Mouse (Mus musculus): Measurements from ENCODE around the gene Tex11.
"Not testable (repeated sequence)": the region's sequence is repeated elsewhere in the genome, so short reads cannot be mapped to it uniquely, and the experiment has no call there.

Gene Tex11

DNA sequence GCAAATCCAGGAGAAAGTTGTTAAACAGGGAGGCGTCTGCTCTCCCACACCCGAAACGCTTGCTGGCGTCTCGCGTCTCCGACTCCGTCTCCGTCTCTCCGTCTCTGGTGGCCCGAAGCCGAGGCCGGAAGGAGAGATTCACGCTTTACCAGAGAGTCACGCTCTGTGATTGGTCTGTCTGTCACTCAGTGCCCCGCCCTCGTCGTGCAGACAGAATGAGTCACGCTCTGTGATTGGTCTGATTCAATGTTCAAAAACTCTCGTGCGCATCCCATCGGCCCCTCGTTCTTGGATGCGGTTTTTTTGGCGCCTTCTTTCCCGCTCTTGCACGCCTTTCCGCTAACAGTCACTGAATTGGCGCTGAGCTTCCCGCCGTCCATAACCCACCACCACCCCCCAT, at the start of gene Tex11:
TSS of gene Tex11 (minus strand) at position 127 of the 400 bp plus-strand sequence.
- no peak for DNase-seq (ENCODE audit: low spot score in 2 of 2)

DNA sequence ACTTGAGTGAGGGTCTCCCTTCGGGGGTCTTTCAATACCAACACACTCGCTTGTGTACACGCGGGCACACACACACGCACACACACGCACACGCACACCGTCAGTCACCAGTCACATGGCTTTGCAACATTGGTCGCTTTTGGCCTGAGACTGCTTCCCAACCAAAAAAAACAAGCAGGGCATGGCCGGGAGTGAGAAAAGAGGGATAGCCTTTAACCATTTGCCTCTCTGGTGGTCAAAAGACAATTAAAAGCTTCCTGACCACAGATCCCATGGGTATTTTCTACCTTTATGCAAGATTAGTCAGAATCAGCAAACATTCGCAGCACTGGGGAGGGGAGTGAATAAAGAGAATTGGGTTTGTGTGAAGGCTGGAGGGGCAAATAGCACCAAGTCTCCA, 26.5 kb upstream of the Tex11 start, which contains the start of gene Slc7a3:
TSS of gene Slc7a3 (minus strand) at position 101 of the 400 bp plus-strand sequence.
- no peak for DNase-seq (ENCODE audit: low spot score in 2 of 2)

DNA sequence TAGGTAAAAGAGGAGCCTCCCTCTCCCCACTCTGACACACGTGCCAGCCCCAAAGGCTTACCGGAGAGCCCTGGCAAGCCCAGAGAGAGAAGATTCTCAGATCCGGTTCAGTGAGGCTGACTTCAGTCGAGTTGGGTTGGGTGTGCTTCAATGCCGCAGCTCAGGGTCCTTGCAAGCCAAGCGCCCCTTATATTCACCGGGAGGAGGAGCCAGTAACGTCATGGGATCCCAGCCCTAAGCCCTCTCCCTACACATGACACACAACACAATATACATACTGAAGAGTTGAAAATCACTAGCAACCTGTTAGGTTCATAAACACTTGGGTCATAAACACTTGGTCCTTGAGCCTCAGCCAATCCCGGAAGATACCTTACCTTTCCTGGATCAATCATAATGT, 25.7 kb upstream of the Tex11 start:
- DNase-seq (ENCODE audit: low spot score in 2 of 2), result not testable (repeated sequence)

DNA sequence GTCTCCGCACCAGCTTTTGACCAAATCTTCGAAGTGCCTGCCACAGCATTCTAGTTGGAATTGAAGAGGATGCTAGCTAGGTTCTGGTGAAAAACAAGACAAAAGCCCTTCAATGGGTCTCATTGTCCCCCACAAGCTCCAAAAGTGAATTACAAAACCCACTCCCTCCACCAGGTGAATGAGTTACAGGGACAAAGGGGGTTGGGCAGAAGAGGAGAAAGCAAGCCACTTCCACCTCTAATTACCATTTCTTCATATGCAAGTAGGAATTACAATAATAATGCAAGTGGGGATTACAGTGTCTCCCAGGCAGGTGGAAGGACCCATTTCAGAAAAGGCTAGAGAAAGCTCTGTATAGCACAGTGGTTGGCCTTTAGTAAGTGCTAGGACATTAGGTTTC, 24.7 kb upstream of the Tex11 start:
- DNase-seq (ENCODE audit: low spot score in 2 of 2), result no peak

DNA sequence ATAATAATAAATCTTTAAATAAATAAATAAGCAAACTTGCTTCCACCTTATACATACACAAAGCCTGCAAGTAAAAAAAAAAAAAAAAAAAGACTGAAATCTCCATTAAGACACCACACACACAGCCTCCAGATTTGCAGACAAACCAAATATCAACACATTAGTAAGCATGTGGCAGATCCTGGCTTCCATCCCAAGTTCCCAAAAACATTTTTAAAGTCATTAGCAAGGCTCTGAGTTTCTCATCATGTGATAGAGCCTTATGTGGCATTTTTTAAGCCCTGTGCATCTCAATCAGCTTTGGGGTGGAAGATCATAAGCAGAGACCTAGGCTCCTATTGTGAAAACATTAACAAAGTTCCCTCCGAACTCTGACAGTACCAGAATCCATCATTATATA, 5.8 kb upstream of the Tex11 start:
- DNase-seq (ENCODE audit: low spot score in 2 of 2), result no peak

DNA sequence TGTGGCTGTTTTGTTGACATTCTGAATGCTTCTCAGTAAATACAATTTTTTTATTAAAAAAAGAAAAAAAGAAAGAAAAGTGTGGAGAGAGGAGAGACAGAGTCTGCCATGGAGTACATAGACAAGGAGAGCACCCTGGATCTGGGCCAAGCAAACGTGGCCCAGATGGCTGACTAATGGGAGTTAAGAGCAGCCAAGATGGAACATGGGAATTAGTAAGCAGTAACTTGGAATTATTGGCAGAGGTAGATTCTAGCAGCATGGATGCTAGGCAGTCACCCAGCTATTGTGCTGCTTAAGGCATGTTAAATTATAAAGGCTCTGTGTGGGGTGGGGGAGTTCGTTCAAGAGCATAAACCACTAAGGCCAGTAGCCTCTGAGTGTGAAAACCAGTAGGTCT, 4.0 kb upstream of the Tex11 start:
- no peak for DNase-seq (ENCODE audit: low spot score in 2 of 2)

DNA sequence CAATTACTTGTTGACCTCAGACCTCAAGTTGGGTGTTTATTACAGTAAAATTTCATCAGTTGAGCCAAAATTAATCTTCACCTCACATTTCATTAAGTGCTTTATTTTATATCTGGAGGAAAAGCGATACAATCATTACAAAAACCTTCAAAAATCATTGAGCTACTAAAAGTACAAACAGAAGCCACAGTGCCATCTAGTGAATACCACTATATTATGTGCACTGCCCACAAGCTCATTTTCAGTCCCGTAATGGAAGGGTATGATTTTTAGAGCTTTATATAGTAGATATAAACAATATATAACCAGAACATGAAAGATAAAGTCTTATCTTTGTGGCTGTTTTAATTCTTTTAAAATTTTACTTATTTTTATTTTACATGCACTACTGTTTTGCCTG, 115.8 kb downstream of the Tex11 start:
- no peak for DNase-seq (ENCODE audit: low spot score in 2 of 2)

DNA sequence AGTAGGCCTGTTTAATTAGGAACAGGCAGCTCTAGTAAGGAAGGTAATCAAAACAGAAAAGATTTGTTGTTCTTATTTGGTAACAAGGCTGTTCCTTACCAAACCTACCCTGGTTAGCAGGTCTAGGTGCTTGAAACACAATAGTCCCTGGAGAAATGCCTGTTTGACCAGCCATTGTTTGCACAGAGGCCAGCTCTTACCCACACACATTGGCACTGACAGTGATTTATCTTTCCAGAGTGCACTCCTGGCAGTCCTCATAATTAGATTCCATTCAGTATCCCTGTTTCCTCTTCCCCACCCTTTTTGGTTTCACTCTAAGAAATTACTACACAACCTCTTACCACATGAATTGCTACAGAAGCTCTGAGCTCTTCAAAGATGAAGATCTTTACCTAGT, 220.3 kb downstream of the Tex11 start:
- no peak for DNase-seq (ENCODE audit: low spot score in 2 of 2)

DNA sequence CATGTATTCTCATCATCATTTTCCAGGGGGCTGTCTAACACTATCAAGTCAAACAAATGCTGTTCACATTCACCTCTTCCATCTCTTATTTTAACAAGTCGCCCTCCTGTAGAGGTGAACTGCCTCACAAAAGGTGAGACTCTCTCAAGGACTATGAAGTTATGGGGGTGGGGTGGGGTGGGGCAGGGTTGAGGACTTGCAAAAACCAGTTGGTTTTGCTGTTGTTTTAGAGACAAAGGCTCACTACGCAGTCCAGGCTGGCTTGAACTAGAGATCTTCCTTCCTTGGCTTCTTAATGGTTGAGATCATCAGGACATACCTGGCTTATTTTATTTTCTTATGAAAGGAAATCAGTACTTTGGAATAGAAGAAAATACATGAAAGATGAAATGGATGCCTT, 226.7 kb downstream of the Tex11 start:
- DNase-seq (ENCODE audit: low spot score in 2 of 2), result no peak

DNA sequence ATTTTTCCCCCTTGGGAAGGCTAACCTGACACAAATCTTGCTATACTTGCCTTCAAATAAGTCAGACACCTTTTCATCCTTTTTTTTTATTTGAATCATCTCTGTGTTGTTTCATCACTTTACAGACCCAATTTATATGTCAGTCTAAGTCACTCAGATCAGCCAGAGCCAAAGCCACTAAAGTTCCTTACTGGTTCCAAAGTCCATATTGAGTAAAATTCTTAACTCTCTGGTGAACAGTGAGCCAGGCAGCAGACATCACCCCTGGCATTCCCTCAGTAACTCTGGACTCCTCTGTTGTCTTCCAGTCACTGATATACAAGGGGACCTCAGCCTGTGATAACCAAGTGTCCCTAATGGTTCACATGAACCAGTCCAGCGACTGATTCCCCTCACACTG, 233.9 kb downstream of the Tex11 start:
- no peak for DNase-seq (ENCODE audit: low spot score in 2 of 2)

DNA sequence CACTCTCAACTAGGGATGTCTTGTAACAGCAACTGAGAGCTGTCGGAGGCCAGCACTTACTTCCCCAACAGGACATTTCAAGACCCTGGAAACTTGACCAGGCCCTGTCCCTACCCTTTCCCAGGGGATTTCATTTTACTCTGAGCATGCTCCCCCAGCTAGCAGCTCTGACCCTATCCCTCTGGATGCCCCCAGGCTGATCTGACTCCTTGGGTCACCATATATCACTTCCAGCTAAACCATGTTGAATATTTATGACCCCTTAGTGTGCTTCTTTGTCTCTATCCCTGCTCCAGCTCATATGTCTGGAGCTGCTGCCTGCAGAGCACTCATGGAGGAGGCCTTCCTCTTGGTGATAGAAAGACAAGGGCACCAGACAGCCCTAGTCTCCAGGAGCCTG, 238.3 kb downstream of the Tex11 start:
- DNase-seq (ENCODE audit: low spot score in 2 of 2), result no peak

DNA sequence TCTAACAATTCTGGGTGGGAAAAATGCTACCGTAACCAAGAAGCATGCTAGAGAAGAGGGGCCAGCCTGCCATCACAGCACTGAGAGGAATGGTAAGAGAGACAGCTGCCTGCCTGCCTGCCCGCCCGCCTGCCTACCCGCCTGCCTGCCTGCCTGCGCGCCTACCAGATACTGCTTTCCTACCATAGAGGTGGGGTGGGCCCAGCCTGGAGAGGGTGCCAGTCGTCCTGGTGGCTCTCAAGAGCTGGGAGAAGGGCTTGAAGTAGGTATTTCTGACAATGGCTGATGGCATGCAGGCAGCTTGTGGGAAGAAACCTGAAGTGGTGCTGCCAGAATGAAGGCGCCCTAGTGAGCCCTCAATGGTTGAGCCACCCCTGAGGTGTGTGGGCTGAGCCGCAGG, 240.8 kb downstream of the Tex11 start:
- DNase-seq (ENCODE audit: low spot score in 2 of 2), result no peak

DNA sequence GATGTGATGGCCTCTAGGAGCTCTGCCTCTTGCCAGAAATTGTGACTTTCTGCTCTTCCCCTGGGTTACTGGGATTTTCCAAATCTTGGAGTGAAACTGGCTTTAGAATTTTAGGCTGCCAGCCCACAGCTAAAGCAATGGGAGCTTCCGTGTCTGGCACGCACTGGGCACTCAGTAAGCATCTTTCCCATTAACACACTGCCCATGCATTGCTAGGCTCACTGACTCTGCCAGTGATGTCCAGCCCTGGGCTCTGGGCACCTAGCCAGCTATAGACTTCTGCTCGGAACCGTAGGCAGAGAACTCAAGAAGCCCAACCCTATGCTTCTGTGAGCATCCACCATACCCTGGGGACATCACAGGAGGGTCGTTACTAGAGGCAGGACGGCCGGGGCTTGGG, 243.7 kb downstream of the Tex11 start:
- DNase-seq (ENCODE audit: low spot score in 2 of 2), result no peak

DNA sequence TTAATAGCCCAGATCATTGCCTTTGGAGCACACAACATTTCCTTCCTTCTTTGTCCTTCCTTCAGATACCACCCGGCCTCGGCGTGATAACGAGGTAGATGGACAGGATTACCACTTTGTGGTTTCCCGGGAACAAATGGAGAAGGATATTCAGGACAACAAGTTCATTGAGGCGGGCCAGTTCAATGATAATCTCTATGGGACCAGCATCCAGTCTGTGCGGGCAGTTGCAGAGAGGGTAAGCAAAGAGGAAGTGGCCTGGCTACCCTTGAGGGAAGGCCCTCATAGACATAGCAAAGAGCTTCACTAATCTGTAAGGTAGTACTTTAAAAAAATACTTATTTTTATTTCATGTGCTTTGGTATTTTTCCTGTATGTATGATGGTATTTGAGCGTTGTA, 245.3 kb downstream of the Tex11 start:
- DNase-seq (ENCODE audit: low spot score in 2 of 2), result no peak

DNA sequence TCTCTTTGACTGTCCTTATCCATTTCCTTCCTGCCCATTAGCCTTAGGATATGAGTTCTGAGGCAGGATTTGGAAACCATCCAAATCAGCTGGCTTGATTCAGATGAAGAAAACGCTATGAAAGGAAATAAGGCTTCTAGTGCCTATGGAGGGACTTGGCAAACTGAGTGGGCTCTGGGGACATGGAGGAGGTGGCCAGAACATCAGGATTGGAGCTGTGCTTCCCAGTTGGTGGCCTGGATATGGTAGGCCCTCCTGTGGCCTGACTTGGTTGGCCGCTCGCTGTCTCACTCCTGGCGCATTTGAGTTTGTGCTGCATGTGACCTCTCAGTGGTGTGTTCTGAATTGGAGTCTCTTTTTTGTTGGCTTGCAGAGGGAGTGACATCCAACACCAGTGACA, 248.3 kb downstream of the Tex11 start:
- no peak for DNase-seq (ENCODE audit: low spot score in 2 of 2)

DNA sequence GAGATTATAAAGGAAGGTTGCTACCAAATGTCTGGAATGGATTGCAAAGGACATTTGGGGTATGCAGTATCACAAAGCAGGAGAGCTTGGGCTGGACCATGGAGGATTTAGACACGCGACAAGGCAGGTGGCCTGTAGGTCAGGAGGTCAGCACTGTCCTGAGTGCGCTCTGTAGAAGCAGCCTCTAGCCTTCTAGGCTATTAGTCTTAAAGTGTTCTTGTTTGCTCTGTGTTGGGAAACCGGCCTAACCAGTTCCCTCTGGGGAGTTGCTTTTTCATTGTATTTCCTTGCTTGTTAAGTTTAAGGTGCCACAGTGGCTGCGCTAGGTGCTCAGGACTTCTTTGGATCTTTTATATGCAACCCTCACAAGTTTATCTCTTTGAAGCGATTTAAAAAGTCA, 257.4 kb downstream of the Tex11 start:
- DNase-seq (ENCODE audit: low spot score in 2 of 2), result no peak

DNA sequence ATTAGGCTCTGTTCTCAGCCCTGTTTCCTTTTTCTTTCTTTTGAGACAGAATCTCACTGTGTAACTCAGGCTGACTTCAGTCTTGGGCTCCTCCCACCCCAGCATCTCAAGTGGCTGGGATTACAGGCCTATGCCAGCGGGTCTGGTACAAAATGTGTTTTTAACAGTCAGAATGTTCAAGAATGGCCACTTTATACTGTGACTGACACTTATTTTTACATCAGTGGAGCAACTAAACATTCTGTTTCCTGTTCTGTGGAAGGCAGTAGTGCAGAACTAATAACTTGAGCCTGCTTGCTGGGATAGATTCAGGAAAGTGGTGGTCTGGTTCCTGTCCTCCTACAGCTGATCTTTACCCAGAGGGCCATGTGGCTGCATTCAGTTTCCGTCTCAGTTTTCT, 258.8 kb downstream of the Tex11 start:
- no peak for DNase-seq (ENCODE audit: low spot score in 2 of 2)

DNA sequence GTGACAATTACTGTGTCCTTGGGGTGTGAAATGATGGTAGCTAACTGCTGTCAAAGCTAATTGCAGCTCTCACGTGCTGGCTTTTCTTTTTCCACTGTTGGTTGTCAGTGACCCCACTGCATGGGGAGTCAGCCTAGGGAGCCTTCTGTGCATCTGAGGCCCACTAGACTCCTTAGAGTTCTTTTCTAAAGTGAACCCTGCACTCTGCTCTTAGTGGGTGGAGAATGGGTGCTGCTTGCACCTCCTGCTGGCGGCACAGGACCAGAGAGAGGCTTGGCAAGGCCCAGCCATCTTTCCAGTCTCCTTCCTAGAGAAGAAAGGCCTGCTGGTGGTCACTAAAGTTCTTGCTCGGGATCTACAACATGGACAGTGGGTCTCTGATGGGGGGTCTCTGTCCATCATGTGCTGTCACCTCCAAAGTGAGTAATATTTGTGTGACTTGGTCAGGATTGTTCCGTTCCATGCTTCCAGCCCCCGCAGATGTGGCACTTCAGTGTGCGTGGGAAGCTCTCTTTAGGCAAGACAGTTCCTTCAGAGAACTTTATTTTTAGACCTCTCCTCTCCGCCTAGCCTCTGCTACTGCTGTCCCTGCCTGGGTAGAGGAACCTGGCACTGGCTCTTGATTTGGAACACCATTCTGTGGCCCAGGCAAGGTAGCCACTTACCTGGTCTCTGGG, 261.5 kb downstream of the Tex11 start:
- DNase-seq (ENCODE audit: low spot score in 2 of 2), result peak; percentile 63 to 67

DNA sequence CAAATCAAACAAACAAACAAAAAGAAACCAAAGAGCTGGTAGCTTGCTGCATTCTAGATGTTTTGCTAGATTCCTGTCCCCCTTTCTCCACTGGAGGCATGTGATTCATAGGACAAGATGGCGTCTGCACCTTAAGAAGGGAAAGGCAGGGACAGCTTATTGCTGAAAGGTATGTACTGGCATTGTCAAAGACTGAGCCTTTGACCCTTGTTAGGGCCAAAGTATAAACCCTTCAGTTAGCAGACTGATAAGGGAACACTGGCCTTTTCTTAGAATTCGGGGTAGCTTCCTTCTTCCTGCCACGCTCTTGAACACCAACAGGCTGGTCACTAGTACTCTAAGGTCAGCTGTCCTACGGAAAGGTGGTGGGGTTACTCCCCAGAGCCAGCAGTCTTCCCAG, 262.1 kb downstream of the Tex11 start:
- no peak for DNase-seq (ENCODE audit: low spot score in 2 of 2)

DNA sequence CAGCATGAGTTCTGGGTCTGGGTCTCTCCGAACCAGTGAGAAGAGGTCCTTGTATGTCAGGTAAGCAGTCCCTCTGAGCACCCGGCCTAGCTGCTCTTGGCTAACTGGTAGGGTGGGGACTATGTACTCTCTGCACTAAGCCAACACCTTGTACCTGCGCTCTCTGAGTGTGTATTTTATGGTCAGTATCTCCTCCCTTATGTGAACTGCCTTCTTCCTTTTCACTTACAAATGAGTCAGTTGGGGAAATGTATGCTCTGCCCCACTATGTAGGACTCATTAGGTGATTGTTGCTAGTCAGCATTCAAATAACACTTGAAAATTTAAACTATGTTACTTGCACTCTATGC, 262.8 kb downstream of the Tex11 start:
- DNase-seq (ENCODE audit: low spot score in 2 of 2), result no peak

DNA sequence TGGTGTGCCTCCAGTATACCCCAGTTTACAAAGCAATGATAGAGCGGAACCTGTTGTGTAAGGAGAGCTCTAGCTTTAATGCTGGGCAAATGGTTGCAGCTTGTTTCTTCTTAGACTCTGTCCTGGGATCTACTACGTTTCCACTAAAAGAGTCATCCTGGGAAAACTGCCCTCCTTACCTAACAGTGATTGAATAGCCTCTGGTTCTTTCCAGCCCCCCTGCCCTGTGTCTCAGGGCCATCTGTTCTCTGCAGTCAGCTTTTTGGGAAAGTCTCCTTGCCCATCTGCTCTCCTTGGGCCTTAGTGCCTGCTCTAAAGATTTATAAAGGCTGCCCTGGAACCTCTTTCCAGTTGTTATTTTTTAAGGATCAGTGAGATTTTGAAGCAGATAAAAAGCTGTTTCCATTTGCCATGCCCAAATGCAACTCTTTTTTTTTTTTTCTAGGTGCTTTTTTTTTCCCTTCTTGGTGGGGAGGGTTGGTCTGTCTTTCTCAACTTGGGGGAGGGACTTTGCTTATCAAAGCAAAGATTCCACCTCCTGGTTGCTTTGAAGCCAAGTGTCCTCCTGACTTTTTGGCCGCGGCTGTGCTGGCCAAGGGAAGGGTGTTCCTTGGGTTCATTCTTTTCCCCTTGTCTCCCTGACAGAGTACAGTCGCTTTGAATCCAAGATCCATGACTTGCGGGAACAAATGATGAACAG, 263.3 kb downstream of the Tex11 start:
- DNase-seq (ENCODE audit: low spot score in 2 of 2), result no peak

DNA sequence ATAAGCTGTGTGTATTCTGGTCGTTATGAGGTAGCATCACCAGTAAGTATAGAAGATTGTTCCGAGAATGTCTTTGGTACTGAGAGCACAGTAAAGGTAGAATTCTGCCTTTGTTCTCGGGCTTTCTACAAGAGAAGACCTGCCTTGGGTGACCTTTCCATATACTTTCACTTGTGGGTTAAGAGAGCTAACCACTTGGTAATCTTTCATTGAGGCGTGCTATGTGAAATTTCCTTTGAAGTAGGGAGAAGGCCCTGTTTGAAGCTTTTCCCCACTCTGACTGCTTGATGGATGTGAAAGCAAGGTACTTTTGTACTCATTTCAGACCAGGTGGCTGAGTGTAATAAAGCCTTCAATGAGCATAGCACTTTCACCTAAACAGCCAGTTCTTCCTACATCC, 270.1 kb downstream of the Tex11 start:
- DNase-seq (ENCODE audit: low spot score in 2 of 2), result no peak
